Mouse (Mus musculus) forebrain, embryonic 13.5 days (tissue): ENCODE measurements at regions not wholly inside any gene's neighbourhood (a gene's known extent, or its start where the extent isn't known, plus 50 kb on each side); places are given as distances from the start of the nearest gene placed in this dataset.
"Not testable (repeated sequence)": the region's sequence is repeated elsewhere in the genome, so short reads cannot be mapped to it uniquely, and the experiment has no call there.

Experiments
- ATAC-seq: fragments of 200-750 bp; cut with Nextera tagmentation; 2 replicates; pipeline ENCODE4 v1.8.0; 2017
- H3K27ac ChIP-seq: fragments of 300-500 bp; sonication (generic); 2 replicates; pipeline ENCODE4 v1.5.1; 2015; ENCODE audit warnings: inconsistent platforms, mild to moderate bottlenecking, moderate library complexity
- H3K27me3 ChIP-seq: fragments of 300-500 bp; sonication (generic); 2 replicates; pipeline ENCODE4 v1.6.1; 2015; ENCODE audit warnings: mild to moderate bottlenecking, inconsistent platforms
- H3K36me3 ChIP-seq: fragments of 300-500 bp; sonication (generic); 2 replicates; pipeline ENCODE4 v1.6.1; 2015; ENCODE audit warnings: mild to moderate bottlenecking, inconsistent platforms; ENCODE audit not compliant: poor library complexity, severe bottlenecking
- H3K4me1 ChIP-seq: fragments of 300-500 bp; sonication (generic); 2 replicates; pipeline ENCODE4 v1.6.1; 2015; ENCODE audit warnings: inconsistent platforms
- H3K4me2 ChIP-seq: fragments of 300-500 bp; sonication (generic); 2 replicates; pipeline ENCODE4 v1.6.1; 2015; ENCODE audit warnings: inconsistent platforms, mild to moderate bottlenecking, moderate library complexity
- H3K4me3 ChIP-seq: fragments of 300-500 bp; sonication (generic); 2 replicates; pipeline ENCODE4 v1.5.1; 2015; ENCODE audit warnings: mild to moderate bottlenecking, inconsistent platforms
- H3K9ac ChIP-seq: fragments of 300-500 bp; sonication (generic); 2 replicates; pipeline ENCODE4 v1.6.1; 2015; ENCODE audit warnings: mild to moderate bottlenecking, inconsistent platforms
- H3K9me3 ChIP-seq: fragments of 300-500 bp; sonication (generic); replicated peaks from 2 replicates; pipeline ENCODE4 v1.6.1; 2016; ENCODE audit warnings: inconsistent platforms
- WGBS: fragments of 180-500 bp; shearing (Covaris S2); methylation state at CpG from one replicate; pipeline ENCODE4 v1.1.7; 2015; 5-methylcytosine and 5-hydroxymethylcytosine counted together

- Histone ChIP-seq H3K9me3 (no peaks in the 10 kb centered on the region), H3K4me3 (no peak overlapping the region), H3K27ac (no peak overlapping the region), H3K4me2 (no peak overlapping the region), H3K36me3 (no peaks in the 10 kb centered on the region), H3K27me3 (no peaks in the 10 kb centered on the region), H3K9ac (no peak overlapping the region), H3K4me1 (no peaks in the 10 kb centered on the region)
- no peak for ATAC-seq
- 97% methylated on average over 1 of the region's 1 CpGs for WGBS
These were observed 376.9 kb upstream of the Tbl1xr1 start for GRCm38 (mm10) chr3:21699526-21699925.

- 67% methylated on average over 1 of the region's 1 CpGs for WGBS
- H3K9me3 ChIP-seq, result no peaks in the 10 kb centered on the region
- no peak overlapping the region for H3K4me3 ChIP-seq
- H3K4me2 ChIP-seq, result no peak overlapping the region
- H3K27ac ChIP-seq, result no peak overlapping the region
- ATAC-seq, result no peak
- H3K4me1 ChIP-seq, result no peaks in the 10 kb centered on the region
- H3K36me3 ChIP-seq, result no peaks in the 10 kb centered on the region
- no peaks in the 10 kb centered on the region for H3K27me3 ChIP-seq
- no peak overlapping the region for H3K9ac ChIP-seq
These were observed 376.1 kb upstream of the Tbl1xr1 start for GRCm38 (mm10) chr3:21700326-21700725.

- H3K27ac ChIP-seq, result no peak overlapping the region
- H3K9me3 ChIP-seq, result no peaks in the 10 kb centered on the region
- H3K9ac ChIP-seq, result no peak overlapping the region
- no peak for ATAC-seq
- WGBS, result 59% methylated on average over 4 of the region's 4 CpGs
- no peak overlapping the region for H3K4me3 ChIP-seq
- H3K36me3 ChIP-seq, result no peaks in the 10 kb centered on the region
- H3K4me1 ChIP-seq, result 0 out of 2 replicates have a peak, but pooled peaks cover 3% of the 10 kb centered on the region
- no peaks in the 10 kb centered on the region for H3K27me3 ChIP-seq
- no peak overlapping the region for H3K4me2 ChIP-seq
These were observed 349.5 kb upstream of the Tbl1xr1 start for GRCm38 (mm10) chr3:21726747-21727505.

- H3K36me3 ChIP-seq, result no peaks in the 10 kb centered on the region
- no peaks in the 10 kb centered on the region for H3K9me3 ChIP-seq
- no peaks in the 10 kb centered on the region for H3K27me3 ChIP-seq
- no peak overlapping the region for H3K27ac ChIP-seq
- no peak overlapping the region for H3K9ac ChIP-seq
- ATAC-seq, result no peak
- H3K4me1 ChIP-seq, result 0 out of 2 replicates have a peak, but pooled peaks cover 3% of the 10 kb centered on the region
- H3K4me2 ChIP-seq, result no peak overlapping the region
- 25% methylated on average over 4 of the region's 4 CpGs for WGBS
- H3K4me3 ChIP-seq, result no peak overlapping the region
These were observed 348.4 kb upstream of the Tbl1xr1 start for GRCm38 (mm10) chr3:21728019-21728418.

- Histone ChIP-seq H3K9me3 (no peaks in the 10 kb centered on the region), H3K4me1 (0 out of 2 replicates have a peak, but pooled peaks cover 3% of the 10 kb centered on the region), H3K27ac (no peak overlapping the region), H3K4me3 (no peak overlapping the region), H3K4me2 (no peak overlapping the region), H3K9ac (no peak overlapping the region), H3K27me3 (no peaks in the 10 kb centered on the region), H3K36me3 (no peaks in the 10 kb centered on the region)
- 94% methylated on average over 1 of the region's 1 CpGs for WGBS
- no peak for ATAC-seq
These were observed 347.1 kb upstream of the Tbl1xr1 start for GRCm38 (mm10) chr3:21729328-21729727.

GRCm38 (mm10) chr3:21735688-21736087 is 340.8 kb upstream of the Tbl1xr1 start:
- not testable (repeated sequence) for H3K4me1 ChIP-seq, H3K4me3 ChIP-seq, H3K9me3 ChIP-seq, H3K27me3 ChIP-seq, H3K4me2 ChIP-seq, H3K9ac ChIP-seq, H3K27ac ChIP-seq, H3K36me3 ChIP-seq, ATAC-seq
- 98% methylated on average over 2 of the region's 2 CpGs for WGBS

- Histone ChIP-seq H3K9me3 (no peaks in the 10 kb centered on the region), H3K27me3 (no peaks in the 10 kb centered on the region), H3K9ac (no peak overlapping the region), H3K4me1 (no peaks in the 10 kb centered on the region), H3K4me3 (no peak overlapping the region), H3K27ac (no peak overlapping the region), H3K4me2 (no peak overlapping the region), H3K36me3 (no peaks in the 10 kb centered on the region)
- ATAC-seq, result no peak
- 86% methylated on average over 4 of the region's 4 CpGs for WGBS
These were observed 336.7 kb upstream of the Tbl1xr1 start for GRCm38 (mm10) chr3:21739720-21740119.

GRCm38 (mm10) chr3:21744107-21744506 is 332.3 kb upstream of the Tbl1xr1 start:
- Histone ChIP-seq H3K36me3 (no peaks in the 10 kb centered on the region), H3K27me3 (no peaks in the 10 kb centered on the region), H3K4me1 (no peaks in the 10 kb centered on the region), H3K27ac (no peak overlapping the region), H3K9ac (no peak overlapping the region), H3K9me3 (no peaks in the 10 kb centered on the region), H3K4me2 (no peak overlapping the region), H3K4me3 (no peak overlapping the region)
- ATAC-seq, result no peak
- 88% methylated on average over 1 of the region's 1 CpGs for WGBS

GRCm38 (mm10) chr3:21760516-21761218 is 315.8 kb upstream of the Tbl1xr1 start:
- H3K36me3 ChIP-seq, result no peaks in the 10 kb centered on the region
- no peaks in the 10 kb centered on the region for H3K4me1 ChIP-seq
- H3K27me3 ChIP-seq, result no peaks in the 10 kb centered on the region
- no peak overlapping the region for H3K27ac ChIP-seq
- H3K4me2 ChIP-seq, result no peak overlapping the region
- no peaks in the 10 kb centered on the region for H3K9me3 ChIP-seq
- WGBS, result 80% methylated on average over 2 of the region's 2 CpGs
- ATAC-seq, result no peak
- H3K4me3 ChIP-seq, result no peak overlapping the region
- no peak overlapping the region for H3K9ac ChIP-seq

- Histone ChIP-seq H3K9ac (no peak overlapping the region), H3K36me3 (no peaks in the 10 kb centered on the region)
- no peak for ATAC-seq
These were observed 315.2 kb upstream of the Tbl1xr1 start for GRCm38 (mm10) chr3:21761219-21761600.

GRCm38 (mm10) chr3:21761909-21762308 is 314.5 kb upstream of the Tbl1xr1 start:
- no peaks in the 10 kb centered on the region for H3K4me1 ChIP-seq
- H3K4me3 ChIP-seq, result no peak overlapping the region
- no peak overlapping the region for H3K4me2 ChIP-seq
- no peak overlapping the region for H3K9ac ChIP-seq
- H3K9me3 ChIP-seq, result no peaks in the 10 kb centered on the region
- H3K27me3 ChIP-seq, result no peaks in the 10 kb centered on the region
- ATAC-seq, result no peak
- WGBS, result 73% methylated on average over 3 of the region's 3 CpGs
- no peak overlapping the region for H3K27ac ChIP-seq
- no peaks in the 10 kb centered on the region for H3K36me3 ChIP-seq

More at GRCm38 (mm10) chr3:21761219-21761600, 315.2 kb upstream of the Tbl1xr1 start:
- H3K4me2 ChIP-seq, result no peak overlapping the region
- H3K4me1 ChIP-seq, result no peaks in the 10 kb centered on the region
- H3K9me3 ChIP-seq, result no peaks in the 10 kb centered on the region
- no peaks in the 10 kb centered on the region for H3K27me3 ChIP-seq
- H3K4me3 ChIP-seq, result no peak overlapping the region
- H3K27ac ChIP-seq, result no peak overlapping the region

GRCm38 (mm10) chr3:21768081-21768480 is 308.4 kb upstream of the Tbl1xr1 start:
- H3K4me3 ChIP-seq, result no peak overlapping the region
- no peaks in the 10 kb centered on the region for H3K9me3 ChIP-seq
- no peak overlapping the region for H3K9ac ChIP-seq
- H3K27ac ChIP-seq, result no peak overlapping the region
- no peaks in the 10 kb centered on the region for H3K36me3 ChIP-seq
- no peaks in the 10 kb centered on the region for H3K27me3 ChIP-seq
- H3K4me1 ChIP-seq, result no peaks in the 10 kb centered on the region
- WGBS, result 92% methylated on average over 1 of the region's 1 CpGs
- no peak overlapping the region for H3K4me2 ChIP-seq
- ATAC-seq, result no peak
